Mouse (Mus musculus): ENCODE measurements around the gene Cacnb1. TPM values are rescaled to one million over a fixed set of nuclear protein-coding genes. Genes with fewer than 3 reads are reported as not detected.

Cacnb1 gene
- total RNA-seq, 2 experiments from 2014 or later = 154 to 170 TPM

- no peak for DNase-seq (ENCODE audit: low spot score in 2 of 2)
Observed at GRCm38 (mm10) chr11:98016824-98017223, 6.0 kb downstream of the Cacnb1 start.

- DNase-seq (ENCODE audit: low spot score in 2 of 2) = no peak
Observed at GRCm38 (mm10) chr11:98016177-98016576, 6.7 kb downstream of the Cacnb1 start.

GRCm38 (mm10) chr11:98012831-98013230 lies 10.0 kb downstream of the Cacnb1 start:
- DNase-seq (ENCODE audit: low spot score in 2 of 2) = no peak

- DNase-seq (ENCODE audit: low spot score in 2 of 2) = peak in 1 of 2 experiments; percentile 67
Observed at GRCm38 (mm10) chr11:98011716-98012115, 11.1 kb downstream of the Cacnb1 start.

GRCm38 (mm10) chr11:98008087-98008486 lies 14.7 kb downstream of the Cacnb1 start:
- no peak for DNase-seq (ENCODE audit: low spot score in 2 of 2)

GRCm38 (mm10) chr11:98005686-98006085 lies 17.1 kb downstream of the Cacnb1 start:
- DNase-seq (ENCODE audit: low spot score in 2 of 2) = no peak

- DNase-seq (ENCODE audit: low spot score in 2 of 2) = no peak
Observed at GRCm38 (mm10) chr11:98005076-98005475, 17.8 kb downstream of the Cacnb1 start.

GRCm38 (mm10) chr11:98004161-98004560 lies 18.7 kb downstream of the Cacnb1 start:
- DNase-seq (ENCODE audit: low spot score in 2 of 2) = peak; percentile 67 to 70

- no peak for DNase-seq (ENCODE audit: low spot score in 2 of 2)
Observed at GRCm38 (mm10) chr11:98003171-98003671, 19.6 kb downstream of the Cacnb1 start.

- peak; percentile 75 to 82 for DNase-seq (ENCODE audit: low spot score in 2 of 2)
Observed at GRCm38 (mm10) chr11:98002627-98003026, 20.2 kb downstream of the Cacnb1 start.

GRCm38 (mm10) chr11:98001986-98002385 lies 20.8 kb downstream of the Cacnb1 start:
- no peak for DNase-seq (ENCODE audit: low spot score in 2 of 2)

- no peak for DNase-seq (ENCODE audit: low spot score in 2 of 2)
Observed at GRCm38 (mm10) chr11:98001351-98001824, 21.4 kb downstream of the Cacnb1 start.

- DNase-seq (ENCODE audit: low spot score in 2 of 2) = no peak
Observed at GRCm38 (mm10) chr11:98000378-98001140, 22.3 kb downstream of the Cacnb1 start.

GRCm38 (mm10) chr11:97999748-98000147 lies 23.1 kb downstream of the Cacnb1 start:
- DNase-seq (ENCODE audit: low spot score in 2 of 2) = no peak

- DNase-seq (ENCODE audit: low spot score in 2 of 2) = no peak
Observed at GRCm38 (mm10) chr11:97998898-97999608, 23.8 kb downstream of the Cacnb1 start.

- DNase-seq (ENCODE audit: low spot score in 2 of 2) = no peak
Observed at GRCm38 (mm10) chr11:97998074-97998793, 24.6 kb downstream of the Cacnb1 start.

- no peak for DNase-seq (ENCODE audit: low spot score in 2 of 2)
Observed at GRCm38 (mm10) chr11:97997387-97997960, 25.4 kb downstream of the Cacnb1 start.

- DNase-seq (ENCODE audit: low spot score in 2 of 2) = no peak
Observed at GRCm38 (mm10) chr11:97996691-97997090, 26.1 kb downstream of the Cacnb1 start.

GRCm38 (mm10) chr11:97995564-97996288 lies 27.1 kb downstream of the Cacnb1 start, which contains the start of gene Arl5c:
Gene Arl5c (minus strand): TSS chr11:97996181.
- DNase-seq (ENCODE audit: low spot score in 2 of 2) = no peak

GRCm38 (mm10) chr11:97994539-97995100 lies 28.2 kb downstream of the Cacnb1 start:
- DNase-seq (ENCODE audit: low spot score in 2 of 2) = peak; percentile 61 to 79
